Mouse (Mus musculus) embryonic facial prominence, embryonic 10.5 days (tissue): ENCODE results near the gene Nfkb1. TPM values are rescaled to one million over a fixed set of nuclear protein-coding genes. Genes with fewer than 3 reads are reported as not detected.

ENCODE experiments used
- DNase-seq: peaks from one replicate; pipeline ENCODE4 v3.0.0-alpha.2; 2017; ENCODE audit warnings: low spot score
- H3K27ac ChIP-seq: fragments of 300-500 bp; sonication (generic); replicated peaks from 2 replicates; pipeline ENCODE4 v1.5.1; 2016; ENCODE audit warnings: mild to moderate bottlenecking
- H3K27me3 ChIP-seq: fragments of 300-500 bp; sonication (generic); replicated peaks from 2 replicates; pipeline ENCODE4 v1.6.1; 2016; ENCODE audit warnings: low read depth, mild to moderate bottlenecking; ENCODE audit not compliant: poor library complexity, severe bottlenecking
- H3K36me3 ChIP-seq: fragments of 300-500 bp; sonication (generic); replicated peaks from 2 replicates; pipeline ENCODE4 v1.6.1; 2016; ENCODE audit warnings: mild to moderate bottlenecking, moderate library complexity
- H3K4me1 ChIP-seq: fragments of 300-500 bp; sonication (generic); 2 replicates; pipeline ENCODE4 v1.6.1; 2016
- H3K4me3 ChIP-seq: fragments of 300-500 bp; sonication (generic); 2 replicates; pipeline ENCODE4 v1.5.1; 2016; ENCODE audit warnings: mild to moderate bottlenecking, moderate library complexity
- H3K9me3 ChIP-seq: fragments of 300-500 bp; sonication (generic); 2 replicates; pipeline ENCODE4 v1.6.1; 2016; ENCODE audit warnings: mild to moderate bottlenecking
- WGBS: fragments of 180-500 bp; shearing (Covaris S2); methylation state at CpG from one replicate; pipeline ENCODE4 v1.1.7; 2016; 5-methylcytosine and 5-hydroxymethylcytosine counted together
- polyA plus RNA-seq: library from polyadenylated mRNA; unstranded; fragments of >200 nt; fragmentation: Nextera tagmentation; extraction: Ambion mirVana; gene quantifications from 2 replicates; pipeline ENCODE4 v1.2.1, GENCODE M21; 2016

Nfkb1 gene
- polyA plus RNA-seq, 1 experiment from 2014 or later: 12.7 TPM

DNA sequence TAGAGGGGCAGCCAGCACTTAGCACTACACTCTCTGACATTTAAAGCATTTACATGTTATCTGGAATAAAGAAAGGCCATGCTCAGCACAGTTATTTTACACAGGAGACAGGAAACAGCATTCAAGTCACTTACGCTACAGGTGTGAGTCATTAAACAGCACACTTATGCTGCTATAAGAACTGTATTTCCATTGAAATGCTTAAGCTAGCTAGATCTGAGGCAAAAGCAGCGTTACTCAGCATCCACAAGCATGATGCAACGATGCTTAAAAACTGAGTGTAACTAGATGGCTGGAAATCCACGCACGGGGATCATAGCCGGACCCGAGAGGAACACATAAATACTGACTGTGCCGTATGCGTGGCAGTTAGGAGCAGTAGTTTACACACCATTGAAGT is 84.3 kb downstream of the Nfkb1 start:
- no peaks in the 10 kb centered on the region for H3K27me3 ChIP-seq
- WGBS: 91% methylated on average over 9 of the region's 9 CpGs
- no peak for DNase-seq
- no peaks in the 10 kb centered on the region for H3K4me1 ChIP-seq
- H3K36me3 ChIP-seq: peaks cover 79% of the 10 kb centered on the region
- H3K9me3 ChIP-seq: no peaks in the 10 kb centered on the region
- H3K4me3 ChIP-seq: no peak overlapping the region
- no peak overlapping the region for H3K27ac ChIP-seq

DNA sequence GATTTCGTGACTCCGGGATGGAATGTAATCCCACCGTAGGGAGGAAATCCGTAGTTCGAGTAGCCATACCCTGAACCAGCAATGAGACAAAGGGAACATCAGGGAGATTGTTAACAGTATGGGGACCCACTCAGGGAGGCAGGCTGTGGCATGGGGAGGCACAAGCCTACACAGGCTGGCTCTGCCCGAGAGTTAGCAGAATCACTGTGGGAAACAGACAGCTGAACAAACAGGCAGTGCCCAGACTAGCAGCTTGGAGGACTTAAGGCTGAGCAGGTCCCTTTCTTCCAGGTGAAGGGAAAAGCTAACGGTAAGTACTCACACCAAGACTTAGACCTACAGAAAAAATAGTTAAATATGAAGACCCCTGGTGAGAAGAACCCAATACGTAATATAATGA is 84.8 kb downstream of the Nfkb1 start:
- peaks cover 80% of the 10 kb centered on the region for H3K36me3 ChIP-seq
- 89% methylated on average over 8 of the region's 8 CpGs for WGBS

DNA sequence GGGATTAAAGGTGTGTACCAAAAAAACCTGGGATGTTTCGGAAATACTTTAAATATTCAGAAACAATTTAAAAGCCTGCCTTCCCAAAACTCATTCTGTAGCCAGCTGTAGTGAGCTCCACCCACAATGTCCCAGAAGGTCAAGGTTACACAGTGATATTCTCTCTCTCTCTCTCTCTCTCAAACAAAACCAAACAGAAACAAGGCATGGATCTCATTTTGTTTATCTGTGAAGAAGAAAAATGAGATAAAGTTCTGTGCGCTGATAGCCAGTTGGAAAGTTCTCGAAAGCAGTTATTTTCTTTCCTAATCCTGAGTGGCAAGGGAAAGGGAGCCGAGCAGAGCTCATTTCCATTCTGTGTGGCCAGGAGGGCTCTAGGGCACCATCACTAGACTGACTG is 85.9 kb downstream of the Nfkb1 start:
- peaks cover 78% of the 10 kb centered on the region for H3K36me3 ChIP-seq
- no peak overlapping the region for H3K4me3 ChIP-seq
- no peaks in the 10 kb centered on the region for H3K9me3 ChIP-seq
- no peak for DNase-seq
- no peaks in the 10 kb centered on the region for H3K4me1 ChIP-seq
- H3K27me3 ChIP-seq: no peaks in the 10 kb centered on the region
- WGBS: 90% methylated on average over 4 of the region's 4 CpGs
- H3K27ac ChIP-seq: no peak overlapping the region

More for the DNA sequence above, 84.8 kb downstream of the Nfkb1 start:
- no peaks in the 10 kb centered on the region for H3K9me3 ChIP-seq
- no peaks in the 10 kb centered on the region for H3K27me3 ChIP-seq
- no peak overlapping the region for H3K4me3 ChIP-seq
- no peak for DNase-seq
- no peaks in the 10 kb centered on the region for H3K4me1 ChIP-seq
- no peak overlapping the region for H3K27ac ChIP-seq

DNA sequence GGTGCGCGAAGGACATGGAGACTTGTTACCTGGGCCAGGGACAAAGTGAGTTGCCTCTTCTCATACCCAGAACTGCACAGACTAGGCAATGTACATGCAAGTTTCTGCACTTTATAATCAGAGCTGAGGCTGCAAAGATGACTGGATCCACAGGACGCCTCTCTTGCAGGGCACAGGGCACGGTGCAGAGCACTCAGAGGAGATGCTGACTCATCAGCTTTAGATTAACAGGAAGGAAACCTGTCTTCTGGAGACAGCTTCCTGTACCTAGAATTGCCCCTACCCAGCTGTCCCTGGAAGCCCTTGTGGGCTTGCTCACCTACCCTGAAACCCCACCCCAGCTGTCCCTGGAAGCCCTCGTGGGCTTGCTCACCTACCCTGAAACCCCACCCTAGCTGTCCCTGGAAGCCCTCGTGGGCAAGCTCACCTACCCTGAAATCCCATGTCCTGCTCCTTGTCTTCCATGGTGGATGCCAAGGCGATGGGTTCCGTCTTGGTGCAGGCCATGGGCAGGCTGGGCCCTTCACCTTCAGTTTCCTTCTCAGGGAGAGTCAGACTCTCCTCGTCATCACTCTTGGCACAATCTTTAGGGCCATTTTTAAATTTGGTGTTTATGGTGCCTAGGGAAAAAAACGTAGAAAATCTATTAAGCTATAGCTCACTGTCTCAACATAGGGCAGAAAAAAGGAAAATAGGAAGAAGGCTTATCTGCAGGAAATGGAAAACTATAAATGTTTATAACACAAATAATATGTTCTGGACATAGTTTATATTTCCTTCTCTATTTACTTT is 86.5 kb downstream of the Nfkb1 start:
- H3K9me3 ChIP-seq: no peaks in the 10 kb centered on the region
- no peaks in the 10 kb centered on the region for H3K27me3 ChIP-seq
- no peak for DNase-seq
- no peak overlapping the region for H3K27ac ChIP-seq
- H3K36me3 ChIP-seq: peaks cover 79% of the 10 kb centered on the region
- no peaks in the 10 kb centered on the region for H3K4me1 ChIP-seq
- WGBS: 90% methylated on average over 10 of the region's 10 CpGs
- H3K4me3 ChIP-seq: no peak overlapping the region

DNA sequence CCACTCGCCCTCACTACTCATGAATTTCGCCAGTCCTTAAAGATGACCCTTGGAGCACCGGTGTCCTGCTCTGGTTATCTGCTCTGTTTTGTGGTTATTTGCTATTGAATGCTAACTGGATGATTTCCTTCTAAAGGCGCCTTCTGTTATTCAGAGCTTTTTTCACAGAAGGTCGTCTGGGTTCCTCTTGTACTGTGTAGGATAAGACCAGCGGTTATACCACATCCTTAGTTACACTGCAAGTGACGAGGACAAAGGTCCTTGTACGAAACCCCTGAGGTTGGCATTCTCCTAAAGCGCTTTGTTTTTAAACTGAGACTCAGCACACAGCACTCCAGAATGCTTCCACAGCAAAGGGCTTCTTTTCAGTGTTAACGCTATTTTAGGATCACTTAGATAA is 88.6 kb downstream of the Nfkb1 start:
- no peak overlapping the region for H3K4me3 ChIP-seq
- 83% methylated on average over 10 of the region's 10 CpGs for WGBS

DNA sequence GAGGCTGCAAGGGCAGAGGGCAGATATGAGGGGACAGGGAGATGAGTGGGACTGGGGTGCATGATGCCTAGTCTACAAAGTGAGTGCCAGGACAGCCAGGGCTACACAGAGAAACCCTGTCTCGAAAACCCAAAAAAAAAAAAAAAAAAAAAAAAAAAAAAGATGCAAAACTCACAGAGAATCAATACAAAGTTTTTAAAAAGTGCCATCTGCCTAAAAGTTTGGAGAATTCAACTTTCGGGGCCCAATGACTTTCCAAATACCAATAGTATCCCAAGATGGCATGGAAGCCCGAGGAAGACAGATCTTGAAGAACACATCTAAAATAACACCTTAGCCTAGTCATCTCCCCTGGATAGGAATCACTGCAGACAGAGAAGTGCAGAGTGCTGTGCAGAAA is 93.0 kb downstream of the Nfkb1 start:
- 85% methylated on average over 3 of the region's 3 CpGs for WGBS
- Histone ChIP-seq H3K4me3 (no peak overlapping the region), H3K27me3 (no peaks in the 10 kb centered on the region), H3K27ac (no peak overlapping the region), H3K36me3 (peaks cover 64% of the 10 kb centered on the region), H3K9me3 (no peaks in the 10 kb centered on the region), H3K4me1 (0 out of 2 replicates have a peak, but pooled peaks cover 3% of the 10 kb centered on the region)
- DNase-seq: no peak

More for the DNA sequence above, 88.6 kb downstream of the Nfkb1 start:
- Histone ChIP-seq H3K4me1 (no peaks in the 10 kb centered on the region), H3K9me3 (no peaks in the 10 kb centered on the region), H3K36me3 (peaks cover 63% of the 10 kb centered on the region), H3K27ac (no peak overlapping the region), H3K27me3 (no peaks in the 10 kb centered on the region)
- DNase-seq: no peak

DNA sequence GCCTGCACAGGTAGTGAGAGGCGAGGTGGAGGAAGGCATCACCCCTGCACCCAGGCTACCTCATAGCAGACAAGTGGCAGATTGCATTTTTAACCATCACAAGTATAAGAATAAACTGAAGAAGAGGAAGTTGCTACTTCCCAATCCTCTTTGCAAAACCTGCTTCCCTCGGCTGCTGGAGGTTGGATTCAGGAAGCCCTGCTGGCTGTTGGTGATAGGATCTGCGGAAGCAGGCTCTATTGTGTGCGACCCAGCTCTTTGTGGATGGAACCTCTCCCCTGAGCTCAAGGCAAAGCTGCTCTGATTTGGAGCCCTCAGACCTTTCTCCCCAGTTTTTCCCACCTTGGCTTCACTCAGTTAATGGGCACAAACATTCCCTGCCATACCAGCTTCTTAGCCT is 94.3 kb downstream of the Nfkb1 start:
- Histone ChIP-seq H3K36me3 (peaks cover 64% of the 10 kb centered on the region), H3K27ac (peak overlapping the region; percentile 26; the same call in 1 of the 2 replicates), H3K4me3 (no peak overlapping the region), H3K9me3 (no peaks in the 10 kb centered on the region), H3K27me3 (no peaks in the 10 kb centered on the region), H3K4me1 (0 out of 2 replicates have a peak, but pooled peaks cover 3% of the 10 kb centered on the region)
- WGBS: 50% methylated on average over 4 of the region's 4 CpGs
- DNase-seq: no peak

DNA sequence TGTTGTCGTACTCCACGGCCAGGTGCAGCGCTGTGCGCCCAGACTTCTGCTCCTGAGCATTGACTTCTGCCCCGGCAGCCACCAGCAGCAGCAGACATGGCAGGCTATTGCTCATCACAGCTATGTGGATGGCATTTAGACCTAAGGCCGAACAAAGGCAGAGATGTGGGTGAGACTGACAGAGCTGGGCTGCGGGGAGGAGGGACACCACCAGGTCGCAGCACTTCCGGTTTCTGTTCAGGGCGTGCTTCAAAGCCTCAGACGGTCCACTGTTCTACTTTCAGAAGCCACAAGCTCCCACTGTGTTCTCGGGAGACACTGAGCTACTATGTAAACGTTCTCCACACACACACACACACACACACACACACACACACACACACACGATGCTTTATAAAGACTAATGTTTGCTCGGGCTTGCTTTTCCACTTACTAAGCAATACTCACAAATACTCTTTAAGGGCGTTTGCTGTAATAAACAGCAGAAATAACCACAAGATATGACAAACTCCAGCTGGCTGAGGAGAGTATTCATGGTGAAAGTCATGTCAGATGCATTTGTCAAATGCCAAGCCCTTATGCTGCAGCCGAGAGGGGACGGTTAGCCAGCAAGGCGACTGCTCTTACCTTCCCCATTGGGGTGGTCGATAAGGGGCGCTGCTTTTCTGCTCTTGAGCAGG is 97.0 kb downstream of the Nfkb1 start:
- peaks cover 67% of the 10 kb centered on the region for H3K36me3 ChIP-seq
- H3K9me3 ChIP-seq: no peaks in the 10 kb centered on the region
- H3K4me3 ChIP-seq: no peak overlapping the region
- H3K4me1 ChIP-seq: 0 out of 2 replicates have a peak, but pooled peaks cover 3% of the 10 kb centered on the region
- DNase-seq: no peak
- no peaks in the 10 kb centered on the region for H3K27me3 ChIP-seq
- H3K27ac ChIP-seq: no peak overlapping the region
- WGBS: 81% methylated on average over 21 of the region's 21 CpGs

DNA sequence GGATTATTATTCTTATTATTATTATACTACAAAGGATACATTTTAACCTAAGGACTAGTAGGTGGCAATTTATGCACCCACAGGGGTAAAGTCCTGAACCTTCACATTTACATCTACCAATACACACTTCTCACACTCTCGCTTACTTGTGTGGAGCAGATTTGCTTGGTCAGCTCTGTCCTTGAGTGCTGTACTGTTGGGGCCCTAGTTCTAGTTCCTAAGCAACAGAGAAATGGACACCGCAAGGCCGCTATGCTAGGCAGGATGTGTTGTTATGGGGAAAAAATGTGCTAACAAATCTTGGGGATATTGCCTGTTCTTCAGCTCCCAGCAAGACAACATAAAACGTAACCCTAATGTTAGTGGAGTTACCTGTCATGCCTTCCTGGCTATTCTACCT is 99.3 kb downstream of the Nfkb1 start:
- 91% methylated on average over 4 of the region's 4 CpGs for WGBS
- no peak overlapping the region for H3K27ac ChIP-seq
- H3K9me3 ChIP-seq: no peaks in the 10 kb centered on the region
- no peaks in the 10 kb centered on the region for H3K27me3 ChIP-seq
- H3K4me1 ChIP-seq: 0 out of 2 replicates have a peak, but pooled peaks cover 3% of the 10 kb centered on the region
- peaks cover 87% of the 10 kb centered on the region for H3K36me3 ChIP-seq
- H3K4me3 ChIP-seq: no peak overlapping the region
- DNase-seq: no peak

DNA sequence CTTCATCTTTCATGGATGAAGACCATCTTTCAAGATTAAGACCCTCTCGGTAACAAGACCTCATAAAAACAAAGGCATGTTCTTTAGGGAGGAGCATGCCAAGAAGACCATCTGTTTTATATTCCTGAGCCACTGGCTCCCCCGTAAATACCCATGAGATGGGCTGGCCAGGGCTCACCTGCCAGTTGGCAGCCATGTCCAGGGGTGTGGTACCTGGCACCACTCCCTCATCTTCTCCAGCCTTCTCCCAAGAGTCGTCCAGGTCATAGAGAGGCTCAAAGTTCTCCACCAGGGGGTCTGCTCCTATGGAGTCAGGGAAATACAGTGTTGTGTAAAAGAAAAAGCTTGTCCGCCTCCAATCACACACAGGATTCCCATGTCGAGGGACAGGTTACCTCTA is 100.0 kb downstream of the Nfkb1 start:
- H3K4me1 ChIP-seq: no peaks in the 10 kb centered on the region
- no peak overlapping the region for H3K27ac ChIP-seq
- no peaks in the 10 kb centered on the region for H3K9me3 ChIP-seq
- WGBS: 79% methylated on average over 5 of the region's 5 CpGs
- no peaks in the 10 kb centered on the region for H3K27me3 ChIP-seq
- peaks cover 89% of the 10 kb centered on the region for H3K36me3 ChIP-seq
- no peak for DNase-seq
- H3K4me3 ChIP-seq: no peak overlapping the region

DNA sequence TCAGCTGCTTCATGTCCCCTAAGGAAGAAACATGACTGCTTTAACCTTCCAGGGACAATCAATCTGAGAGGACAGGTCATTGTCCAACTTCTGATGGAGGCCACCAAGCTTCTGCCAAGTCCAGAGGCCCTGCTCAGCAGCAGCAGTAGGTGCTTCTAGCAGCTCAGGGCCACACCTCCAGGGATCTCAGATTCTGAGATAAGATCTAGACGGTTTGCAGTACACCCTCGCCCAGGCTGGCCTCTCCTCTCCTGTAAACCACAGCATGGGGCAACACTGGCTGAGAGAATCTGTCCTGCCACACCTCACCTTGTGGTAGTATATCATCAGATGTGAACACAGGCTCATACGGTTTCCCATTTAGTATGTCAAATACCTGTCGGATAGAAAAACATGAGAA is 100.9 kb downstream of the Nfkb1 start:
- no peaks in the 10 kb centered on the region for H3K9me3 ChIP-seq
- WGBS: 79% methylated on average over 4 of the region's 4 CpGs

DNA sequence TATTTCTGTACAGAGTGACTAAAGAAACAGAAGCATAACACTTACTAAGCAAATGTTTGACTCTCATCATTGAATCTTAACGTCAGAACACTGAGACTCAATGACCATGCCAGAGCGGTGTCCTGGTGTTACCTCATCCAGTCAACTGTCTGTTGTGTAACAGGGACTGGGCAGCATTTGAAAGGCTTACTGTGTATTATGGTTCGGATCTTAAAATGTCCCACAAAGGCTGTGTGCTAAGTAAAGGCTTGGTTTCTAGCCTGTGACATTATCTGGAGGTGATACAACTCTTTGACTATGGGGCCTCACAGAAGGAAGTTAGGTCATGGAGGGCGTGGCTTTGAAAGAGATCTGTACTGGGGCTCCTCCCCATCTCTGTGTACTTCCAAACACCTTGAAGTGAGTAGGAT is 104.9 kb downstream of the Nfkb1 start:
- Histone ChIP-seq H3K27me3 (no peaks in the 10 kb centered on the region), H3K9me3 (no peaks in the 10 kb centered on the region), H3K27ac (no peak overlapping the region), H3K4me1 (peaks cover 10% of the 10 kb centered on the region), H3K4me3 (no peak overlapping the region), H3K36me3 (peaks cover 68% of the 10 kb centered on the region)
- 89% methylated on average over 4 of the region's 4 CpGs for WGBS
- DNase-seq: no peak

More for the DNA sequence above, 100.9 kb downstream of the Nfkb1 start:
- H3K36me3 ChIP-seq: peaks cover 89% of the 10 kb centered on the region
- H3K27me3 ChIP-seq: no peaks in the 10 kb centered on the region
- no peak for DNase-seq
- no peak overlapping the region for H3K27ac ChIP-seq
- H3K4me3 ChIP-seq: no peak overlapping the region
- H3K4me1 ChIP-seq: no peaks in the 10 kb centered on the region

DNA sequence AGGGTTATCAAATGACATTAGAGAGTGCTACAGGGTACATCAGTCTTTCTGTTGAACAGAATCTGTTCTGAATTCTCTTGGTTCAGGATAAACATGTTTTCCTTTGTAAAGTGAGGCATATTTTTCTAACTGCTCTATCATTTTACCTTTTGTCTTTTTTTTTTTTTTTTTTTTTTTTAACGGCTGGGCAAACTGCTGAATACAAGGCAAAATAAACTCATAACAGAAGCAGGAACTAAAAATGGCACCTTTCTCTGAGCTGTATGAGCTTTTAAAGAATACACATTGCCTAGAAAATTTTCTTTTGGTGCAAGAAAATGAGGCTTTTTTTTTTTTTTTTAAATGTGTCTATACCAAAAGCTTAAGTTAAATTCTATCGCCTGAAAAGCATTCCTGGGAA is 105.3 kb downstream of the Nfkb1 start:
- H3K9me3 ChIP-seq: no peaks in the 10 kb centered on the region
- peaks cover 64% of the 10 kb centered on the region for H3K36me3 ChIP-seq
- peaks cover 14% of the 10 kb centered on the region for H3K4me1 ChIP-seq
- DNase-seq: no peak
- WGBS: 91% methylated on average over 2 of the region's 2 CpGs
- no peaks in the 10 kb centered on the region for H3K27me3 ChIP-seq
- H3K27ac ChIP-seq: no peak overlapping the region
- H3K4me3 ChIP-seq: no peak overlapping the region
